Mouse (Mus musculus) layer of hippocampus, postnatal 14 days (tissue): ENCODE data around the gene Psme1. TPM values are rescaled to one million over a fixed set of nuclear protein-coding genes. Genes with fewer than 3 reads are reported as not detected.

Experiments
- DNase-seq, 2 experiments: peaks; one replicate each; pipeline ENCODE4 v3.0.0; 2021 to 2022; ENCODE audit warnings: low spot score in 2 of 2, mixed read lengths in 1 of 2
- total RNA-seq, 2 experiments: library from RNA; stranded (reverse); gene quantifications; 2 replicates each; pipeline ENCODE4 v1.2.3; 2021

The Psme1 gene
- total RNA-seq, 2 experiments from 2014 or later, result 59.8 to 64.3 TPM

- DNase-seq, result no peak
Observed at GRCm38 (mm10) chr14:55567496-55567895, 10.4 kb upstream of the Psme1 start.

- DNase-seq, result no peak
Observed at GRCm38 (mm10) chr14:55570588-55570987, 7.3 kb upstream of the Psme1 start.

- DNase-seq, result no peak
Observed at GRCm38 (mm10) chr14:55571760-55572159, 6.2 kb upstream of the Psme1 start.

- no peak for DNase-seq
Observed at GRCm38 (mm10) chr14:55575302-55575701, 2.6 kb upstream of the Psme1 start, which contains the start of gene Fitm1. TSS of gene Fitm1 (plus strand) at chr14:55575617.

- no peak for DNase-seq
Observed at GRCm38 (mm10) chr14:55575711-55576110, 2.2 kb upstream of the Psme1 start.

GRCm38 (mm10) chr14:55576376-55576775 lies 1.5 kb upstream of the Psme1 start:
- DNase-seq, result no peak

GRCm38 (mm10) chr14:55578668-55579269 lies 846 bp downstream of the Psme1 start:
- DNase-seq, result no peak

- no peak for DNase-seq
Observed at GRCm38 (mm10) chr14:55579511-55580496, 1.9 kb downstream of the Psme1 start.

GRCm38 (mm10) chr14:55580731-55581130 lies 2.8 kb downstream of the Psme1 start:
- DNase-seq, result no peak

GRCm38 (mm10) chr14:55581981-55582681 lies 4.2 kb downstream of the Psme1 start:
- DNase-seq, result no peak

GRCm38 (mm10) chr14:55584303-55584701 lies 6.4 kb downstream of the Psme1 start:
- no peak for DNase-seq

GRCm38 (mm10) chr14:55584702-55585565 lies 7.0 kb downstream of the Psme1 start, which contains the start of gene Emc9:
TSS of gene Emc9 (minus strand) at chr14:55585302.
- peak; percentile 47 to 51 for DNase-seq

GRCm38 (mm10) chr14:55585566-55585960 lies 7.6 kb downstream of the Psme1 start:
- no peak for DNase-seq

GRCm38 (mm10) chr14:55586149-55586548 lies 8.2 kb downstream of the Psme1 start:
- DNase-seq, result no peak

GRCm38 (mm10) chr14:55589271-55589670 lies 11.3 kb downstream of the Psme1 start:
- DNase-seq, result no peak

- no peak for DNase-seq
Observed at GRCm38 (mm10) chr14:55589771-55590448, 12.0 kb downstream of the Psme1 start.

- DNase-seq, result peak; percentile 87 to 96
Observed at GRCm38 (mm10) chr14:55590748-55591330, 12.9 kb downstream of the Psme1 start, which contains the start of gene Psme2. TSS of gene Psme2 (minus strand) at chr14:55591113.

GRCm38 (mm10) chr14:55591331-55591891 lies 13.5 kb downstream of the Psme1 start, which contains the start of gene Rnf31:
TSS of gene Rnf31 (plus strand) at chr14:55591708.
- peak; percentile 87 to 96 for DNase-seq

GRCm38 (mm10) chr14:55592226-55592625 lies 14.3 kb downstream of the Psme1 start:
- no peak for DNase-seq
